Mouse (Mus musculus) ovary, adult 18-20 months (tissue): ENCODE data around the gene Secisbp2.

Experiments used
- DNase-seq: peaks from one replicate; pipeline ENCODE4 v3.0.0; 2022; ENCODE audit warnings: low spot score, mixed read lengths

Secisbp2 gene

DNA sequence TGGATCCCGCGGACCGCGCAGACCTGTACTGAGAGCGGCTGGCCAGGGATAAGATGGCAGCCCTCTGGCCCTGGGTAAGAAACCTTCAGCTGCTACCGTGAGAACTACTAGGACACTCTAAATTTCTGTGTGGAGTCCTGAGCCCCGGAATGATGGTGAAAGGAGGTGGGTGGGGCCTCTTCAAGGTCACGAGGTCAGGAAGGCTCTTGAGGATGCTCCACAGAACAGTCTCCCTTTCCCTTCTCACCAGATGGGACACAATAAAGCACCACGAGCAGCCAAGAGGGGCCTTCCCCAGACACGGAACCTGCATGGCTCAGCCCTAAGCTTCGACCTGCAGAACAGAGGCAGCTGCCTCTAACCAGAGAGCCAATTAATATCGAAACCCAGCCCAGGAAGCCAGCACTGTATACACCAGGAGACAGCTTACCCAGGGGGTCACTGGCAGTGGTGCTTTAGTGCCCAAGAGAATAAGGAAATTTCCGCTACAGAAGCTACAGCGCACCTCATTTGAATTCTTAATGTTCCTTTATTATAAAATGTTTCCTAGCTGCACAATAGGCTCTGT, 80.7 kb downstream of the Secisbp2 start:
- DNase-seq = no peak
